Mouse (Mus musculus): ENCODE data around the gene Hnrnpu.

DNA sequence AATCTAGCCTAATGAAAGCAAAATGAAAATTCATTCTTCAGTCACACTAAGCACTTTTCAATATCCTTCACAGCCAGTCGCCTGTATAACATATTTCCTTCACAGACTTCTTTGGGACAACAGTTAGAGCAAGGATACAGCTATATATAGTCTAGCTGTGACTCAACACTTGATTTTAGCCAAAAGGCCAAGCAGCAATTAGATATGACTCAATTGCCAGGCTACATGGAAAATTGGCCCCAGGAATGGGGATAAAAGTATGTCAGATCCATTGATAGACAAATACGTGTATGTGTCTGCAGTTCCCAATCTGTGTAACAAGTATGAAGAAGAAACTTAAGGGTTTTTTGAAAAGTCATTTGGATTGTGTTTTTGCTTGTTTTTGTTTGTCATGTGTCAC lies 2.6 kb upstream of the Hnrnpu start:
- TF ChIP-seq POLR2A (IDR thresholded peaks at IDR 0.05; ENCODE audit: control insufficient read depth, low read depth, low read length) (no peak), CTCF (IDR thresholded peaks at IDR 0.05; ENCODE audit: control insufficient read depth, insufficient read depth, insufficient replicate concordance, low read depth, low read length) (no peak)

All from testis, adult 2 months (tissue).